Mouse (Mus musculus) stomach, embryonic 14.5 days (tissue): ENCODE measurements around the gene Lrfn5. TPM values are rescaled to one million over a fixed set of nuclear protein-coding genes. Genes with fewer than 3 reads are reported as not detected.

Experiments used
- ATAC-seq: fragments of 200-750 bp; cut with Nextera tagmentation; 2 replicates; pipeline ENCODE4 v1.8.0; 2017; ENCODE audit warnings: low read depth, moderate TSS enrichment; ENCODE audit not compliant: insufficient number of reproducible peaks, insufficient read depth, low FRiP score
- H3K27ac ChIP-seq: fragments of 300-500 bp; sonication (generic); 2 replicates; pipeline ENCODE4 v1.5.1; 2014; ENCODE audit warnings: mild to moderate bottlenecking, low read length, moderate library complexity, mixed read lengths
- H3K27me3 ChIP-seq: fragments of 300-500 bp; sonication (generic); 2 replicates; pipeline ENCODE4 v1.6.1; 2014; ENCODE audit warnings: low read length, control low read depth, mixed read lengths; ENCODE audit not compliant: control insufficient read depth, insufficient read depth
- H3K36me3 ChIP-seq: fragments of 300-500 bp; sonication (generic); 2 replicates; pipeline ENCODE4 v1.6.1; 2014; ENCODE audit warnings: mild to moderate bottlenecking, control low read depth, low read length, moderate library complexity, mixed read lengths; ENCODE audit not compliant: control insufficient read depth, insufficient read depth
- H3K4me1 ChIP-seq: fragments of 300-500 bp; sonication (generic); 2 replicates; pipeline ENCODE4 v1.6.1; 2014; ENCODE audit warnings: low read length, control low read depth, mixed read lengths; ENCODE audit not compliant: control insufficient read depth, insufficient read depth
- H3K4me2 ChIP-seq: fragments of 300-500 bp; sonication (generic); replicated peaks from 2 replicates; pipeline ENCODE4 v1.6.1; 2014; ENCODE audit warnings: low read depth, low read length, control low read depth
- H3K4me3 ChIP-seq: fragments of 300-500 bp; sonication (generic); 2 replicates; pipeline ENCODE4 v1.5.1; 2014; ENCODE audit warnings: low read depth, low read length, control low read depth
- H3K9ac ChIP-seq: fragments of 300-500 bp; sonication (generic); replicated peaks from 2 replicates; pipeline ENCODE4 v1.6.1; 2014; ENCODE audit warnings: low read depth, mild to moderate bottlenecking, control low read depth, low read length, moderate library complexity, mixed read lengths
- H3K9me3 ChIP-seq: fragments of 300-500 bp; sonication (generic); 2 replicates; pipeline ENCODE4 v1.6.1; 2016; ENCODE audit warnings: low read depth, low read length, control low read depth; ENCODE audit not compliant: control insufficient read depth
- WGBS: fragments of 180-500 bp; shearing (Covaris S2); extraction: QIAGEN DNeasy Blood & Tissue Kit; methylation state at CpG from one replicate; pipeline ENCODE4 v1.1.7; 2014; 5-methylcytosine and 5-hydroxymethylcytosine counted together
- polyA plus RNA-seq: library from polyadenylated mRNA; unstranded; fragments of >200 nt; fragmentation: Nextera tagmentation; extraction: Ambion mirVana; gene quantifications from 2 replicates; pipeline ENCODE4 v1.2.1, GENCODE M21; 2014

Lrfn5 gene
- polyA plus RNA-seq: 1.8 and 2.2 TPM in 2 replicates

GRCm38 (mm10) chr12:61522829-61523370 is at the start of gene Lrfn5:
TSS of gene Lrfn5 (plus strand) at chr12:61523150.
- 0 out of 2 replicates have a peak, but pooled peaks cover 4% of the 10 kb centered on the region for H3K4me1 ChIP-seq
- no peak within 1 kb of the TSS for H3K27ac ChIP-seq
- H3K27me3 ChIP-seq: peaks cover 17% of the 10 kb centered on the region; the same call in 1 of the 2 replicates
- H3K4me3 ChIP-seq: peak within 1 kb of the TSS; percentile 55
- no peaks in the 10 kb centered on the region for H3K36me3 ChIP-seq
- peak; percentile 87 for ATAC-seq
- WGBS: under 1% methylated on average over 48 of the region's 50 CpGs
- H3K9me3 ChIP-seq: no peaks in the 10 kb centered on the region
- peak within 1 kb of the TSS; percentile 73 for H3K4me2 ChIP-seq
- no peak within 1 kb of the TSS; the same call in 1 of the 2 replicates for H3K9ac ChIP-seq

- Histone ChIP-seq H3K36me3 (no peaks in the 10 kb centered on the region), H3K4me1 (0 out of 2 replicates have a peak, but pooled peaks cover 4% of the 10 kb centered on the region), H3K4me2 (peak overlapping the region; percentile 31; the same call in 1 of the 2 replicates), H3K9me3 (no peaks in the 10 kb centered on the region), H3K27me3 (peaks cover 17% of the 10 kb centered on the region; the same call in 1 of the 2 replicates), H3K4me3 (peak overlapping the region; percentile 15), H3K27ac (no peak overlapping the region), H3K9ac (no peak overlapping the region)
- ATAC-seq: no peak
- WGBS: 3% methylated on average over 20 of the region's 20 CpGs
Observed at GRCm38 (mm10) chr12:61521501-61522147, 1.3 kb upstream of the Lrfn5 start.

GRCm38 (mm10) chr12:61522148-61522828 is 662 bp upstream of the Lrfn5 start:
- H3K4me2 ChIP-seq: peak overlapping the region; percentile 73
- no peak overlapping the region for H3K9ac ChIP-seq
- H3K27ac ChIP-seq: no peak overlapping the region
- 0 out of 2 replicates have a peak, but pooled peaks cover 4% of the 10 kb centered on the region for H3K4me1 ChIP-seq
- WGBS: 3% methylated on average over 6 of the region's 6 CpGs
- H3K36me3 ChIP-seq: no peaks in the 10 kb centered on the region
- H3K4me3 ChIP-seq: peak overlapping the region; percentile 55
- 0 out of 2 replicates have a peak, but pooled peaks have one; percentile 25 for ATAC-seq
- H3K9me3 ChIP-seq: no peaks in the 10 kb centered on the region
- H3K27me3 ChIP-seq: peaks cover 17% of the 10 kb centered on the region; the same call in 1 of the 2 replicates

GRCm38 (mm10) chr12:61523631-61524182 is 757 bp downstream of the Lrfn5 start:
- Histone ChIP-seq H3K36me3 (no peaks in the 10 kb centered on the region), H3K9ac (no peak overlapping the region; the same call in 1 of the 2 replicates)
- ATAC-seq: no peak

GRCm38 (mm10) chr12:61524183-61524651 is 1.3 kb downstream of the Lrfn5 start:
- peak overlapping the region; percentile 73 for H3K4me2 ChIP-seq
- no peak overlapping the region for H3K27ac ChIP-seq
- no peaks in the 10 kb centered on the region for H3K36me3 ChIP-seq
- 0 out of 2 replicates have a peak, but pooled peaks cover 4% of the 10 kb centered on the region for H3K4me1 ChIP-seq
- H3K27me3 ChIP-seq: peaks cover 17% of the 10 kb centered on the region; the same call in 1 of the 2 replicates
- ATAC-seq: no peak
- no peak overlapping the region; the same call in 1 of the 2 replicates for H3K9ac ChIP-seq
- WGBS: under 1% methylated on average over 33 of the region's 33 CpGs
- no peaks in the 10 kb centered on the region for H3K9me3 ChIP-seq
- peak overlapping the region; percentile 55 for H3K4me3 ChIP-seq

More at GRCm38 (mm10) chr12:61523631-61524182, 757 bp downstream of the Lrfn5 start:
- Histone ChIP-seq H3K9me3 (no peaks in the 10 kb centered on the region), H3K27me3 (peaks cover 17% of the 10 kb centered on the region; the same call in 1 of the 2 replicates), H3K4me2 (peak overlapping the region; percentile 73), H3K27ac (no peak overlapping the region), H3K4me1 (0 out of 2 replicates have a peak, but pooled peaks cover 4% of the 10 kb centered on the region), H3K4me3 (peak overlapping the region; percentile 55)
- WGBS: under 1% methylated on average over 16 of the region's 16 CpGs

- no peaks in the 10 kb centered on the region for H3K9me3 ChIP-seq
- H3K4me3 ChIP-seq: no peak overlapping the region
- H3K9ac ChIP-seq: no peak overlapping the region
- 0 out of 2 replicates have a peak, but pooled peaks have one; percentile 24 for ATAC-seq
- H3K36me3 ChIP-seq: no peaks in the 10 kb centered on the region
- whole genome bisulfite sequencing: 4% methylated on average over 9 of the region's 9 CpGs
- H3K27me3 ChIP-seq: peaks cover 14% of the 10 kb centered on the region; the same call in 1 of the 2 replicates
- H3K4me1 ChIP-seq: 0 out of 2 replicates have a peak, but pooled peaks cover 4% of the 10 kb centered on the region
- no peak overlapping the region for H3K27ac ChIP-seq
- H3K4me2 ChIP-seq: no peak overlapping the region
Observed at GRCm38 (mm10) chr12:61526199-61526598, 3.2 kb downstream of the Lrfn5 start.

- no peaks in the 10 kb centered on the region for H3K36me3 ChIP-seq
- no peaks in the 10 kb centered on the region for H3K9me3 ChIP-seq
- H3K4me1 ChIP-seq: no peaks in the 10 kb centered on the region
- no peaks in the 10 kb centered on the region for H3K27me3 ChIP-seq
- H3K4me3 ChIP-seq: no peak overlapping the region
- H3K4me2 ChIP-seq: no peak overlapping the region
- no peak overlapping the region for H3K27ac ChIP-seq
- ATAC-seq: no peak
- no peak overlapping the region for H3K9ac ChIP-seq
- 80% methylated on average over 5 of the region's 5 CpGs for WGBS
Observed at GRCm38 (mm10) chr12:61579949-61580348, 57.0 kb downstream of the Lrfn5 start.

GRCm38 (mm10) chr12:61600305-61600704 is 77.4 kb downstream of the Lrfn5 start:
- H3K4me3 ChIP-seq: no peak overlapping the region
- no peaks in the 10 kb centered on the region for H3K9me3 ChIP-seq
- no peak overlapping the region for H3K9ac ChIP-seq
- no peaks in the 10 kb centered on the region for H3K36me3 ChIP-seq
- ATAC-seq: no peak
- H3K27ac ChIP-seq: no peak overlapping the region
- no peaks in the 10 kb centered on the region for H3K4me1 ChIP-seq
- H3K27me3 ChIP-seq: no peaks in the 10 kb centered on the region
- H3K4me2 ChIP-seq: no peak overlapping the region
